Mouse (Mus musculus) embryonic facial prominence, embryonic 10.5 days (tissue): ENCODE data around the gene Ikzf1. TPM values are rescaled to one million over a fixed set of nuclear protein-coding genes. Genes with fewer than 3 reads are reported as not detected.
A peak's percentile ranks its signal among the peaks of the same experiment; 100 is the strongest.

Experiments
- DNase-seq: peaks from one replicate; pipeline ENCODE4 v3.0.0-alpha.2; 2017; ENCODE audit warnings: low spot score
- H3K27ac ChIP-seq: fragments of 300-500 bp; sonication (generic); replicated peaks from 2 replicates; pipeline ENCODE4 v1.5.1; 2016; ENCODE audit warnings: mild to moderate bottlenecking
- H3K27me3 ChIP-seq: fragments of 300-500 bp; sonication (generic); replicated peaks from 2 replicates; pipeline ENCODE4 v1.6.1; 2016; ENCODE audit warnings: low read depth, mild to moderate bottlenecking; ENCODE audit not compliant: poor library complexity, severe bottlenecking
- H3K36me3 ChIP-seq: fragments of 300-500 bp; sonication (generic); replicated peaks from 2 replicates; pipeline ENCODE4 v1.6.1; 2016; ENCODE audit warnings: mild to moderate bottlenecking, moderate library complexity
- H3K4me1 ChIP-seq: fragments of 300-500 bp; sonication (generic); 2 replicates; pipeline ENCODE4 v1.6.1; 2016
- H3K4me3 ChIP-seq: fragments of 300-500 bp; sonication (generic); 2 replicates; pipeline ENCODE4 v1.5.1; 2016; ENCODE audit warnings: mild to moderate bottlenecking, moderate library complexity
- H3K9me3 ChIP-seq: fragments of 300-500 bp; sonication (generic); 2 replicates; pipeline ENCODE4 v1.6.1; 2016; ENCODE audit warnings: mild to moderate bottlenecking
- WGBS: fragments of 180-500 bp; shearing (Covaris S2); methylation state at CpG from one replicate; pipeline ENCODE4 v1.1.7; 2016; 5-methylcytosine and 5-hydroxymethylcytosine counted together
- polyA plus RNA-seq: library from polyadenylated mRNA; unstranded; fragments of >200 nt; fragmentation: Nextera tagmentation; extraction: Ambion mirVana; gene quantifications from 2 replicates; pipeline ENCODE4 v1.2.1, GENCODE M21; 2016

The Ikzf1 gene
- 2.2 and 3.1 TPM in 2 replicates for polyA plus RNA-seq

GRCm38 (mm10) chr11:11684930-11685852, at the start of gene Ikzf1:
Gene Ikzf1 (plus strand): TSS chr11:11685003.
- peak within 1 kb of the TSS; percentile 77 for H3K27ac ChIP-seq
- peaks cover 18% of the 10 kb centered on the region for H3K4me1 ChIP-seq
- peak; percentile 52 for DNase-seq
- no peaks in the 10 kb centered on the region for H3K9me3 ChIP-seq
- under 1% methylated on average over 100 of the region's 100 CpGs for WGBS
- peaks cover 81% of the 10 kb centered on the region for H3K27me3 ChIP-seq
- H3K4me3 ChIP-seq, result peak within 1 kb of the TSS; percentile 76
- no peaks in the 10 kb centered on the region for H3K36me3 ChIP-seq

GRCm38 (mm10) chr11:11644303-11644702, 40.5 kb upstream of the Ikzf1 start:
- Histone ChIP-seq H3K4me3 (no peak overlapping the region), H3K27me3 (no peaks in the 10 kb centered on the region), H3K27ac (no peak overlapping the region), H3K4me1 (no peaks in the 10 kb centered on the region), H3K36me3 (no peaks in the 10 kb centered on the region), H3K9me3 (no peaks in the 10 kb centered on the region)
- DNase-seq, result no peak

- Histone ChIP-seq H3K36me3 (no peaks in the 10 kb centered on the region), H3K4me1 (no peaks in the 10 kb centered on the region), H3K4me3 (no peak overlapping the region), H3K27ac (no peak overlapping the region), H3K9me3 (no peaks in the 10 kb centered on the region), H3K27me3 (no peaks in the 10 kb centered on the region)
- DNase-seq, result no peak
- WGBS, result 87% methylated on average over 3 of the region's 3 CpGs
These were observed 28.4 kb upstream of the Ikzf1 start for GRCm38 (mm10) chr11:11656388-11656787.

GRCm38 (mm10) chr11:11656995-11657530, 27.7 kb upstream of the Ikzf1 start:
- Histone ChIP-seq H3K4me3 (no peak overlapping the region), H3K4me1 (no peaks in the 10 kb centered on the region), H3K36me3 (no peaks in the 10 kb centered on the region), H3K9me3 (no peaks in the 10 kb centered on the region), H3K27me3 (no peaks in the 10 kb centered on the region), H3K27ac (no peak overlapping the region)
- whole genome bisulfite sequencing, result 76% methylated on average over 5 of the region's 5 CpGs
- no peak for DNase-seq

- Histone ChIP-seq H3K36me3 (no peaks in the 10 kb centered on the region), H3K27me3 (no peaks in the 10 kb centered on the region), H3K9me3 (no peaks in the 10 kb centered on the region), H3K4me3 (no peak overlapping the region), H3K27ac (no peak overlapping the region), H3K4me1 (no peaks in the 10 kb centered on the region)
- 92% methylated on average over 4 of the region's 4 CpGs for WGBS
- DNase-seq, result no peak
These were observed 27.2 kb upstream of the Ikzf1 start for GRCm38 (mm10) chr11:11657634-11658033.

GRCm38 (mm10) chr11:11658834-11659233, 26.0 kb upstream of the Ikzf1 start:
- no peak for DNase-seq
- no peaks in the 10 kb centered on the region for H3K9me3 ChIP-seq
- H3K4me3 ChIP-seq, result no peak overlapping the region
- no peaks in the 10 kb centered on the region for H3K36me3 ChIP-seq
- H3K4me1 ChIP-seq, result no peaks in the 10 kb centered on the region
- no peaks in the 10 kb centered on the region for H3K27me3 ChIP-seq
- H3K27ac ChIP-seq, result no peak overlapping the region
- 77% methylated on average over 4 of the region's 4 CpGs for WGBS

GRCm38 (mm10) chr11:11660651-11661050, 24.2 kb upstream of the Ikzf1 start:
- no peak for DNase-seq
- 85% methylated on average over 4 of the region's 4 CpGs for whole genome bisulfite sequencing

GRCm38 (mm10) chr11:11667254-11667921, 17.4 kb upstream of the Ikzf1 start:
- DNase-seq, result no peak
- H3K27me3 ChIP-seq, result no peaks in the 10 kb centered on the region
- no peak overlapping the region for H3K4me3 ChIP-seq
- 83% methylated on average over 4 of the region's 4 CpGs for WGBS
- H3K27ac ChIP-seq, result no peak overlapping the region
- no peaks in the 10 kb centered on the region for H3K4me1 ChIP-seq
- H3K36me3 ChIP-seq, result no peaks in the 10 kb centered on the region
- H3K9me3 ChIP-seq, result no peaks in the 10 kb centered on the region

More at GRCm38 (mm10) chr11:11660651-11661050, 24.2 kb upstream of the Ikzf1 start:
- H3K4me3 ChIP-seq, result no peak overlapping the region
- H3K4me1 ChIP-seq, result no peaks in the 10 kb centered on the region
- H3K27me3 ChIP-seq, result no peaks in the 10 kb centered on the region
- no peak overlapping the region for H3K27ac ChIP-seq
- H3K36me3 ChIP-seq, result no peaks in the 10 kb centered on the region
- H3K9me3 ChIP-seq, result no peaks in the 10 kb centered on the region

GRCm38 (mm10) chr11:11667922-11668290, 16.9 kb upstream of the Ikzf1 start:
- Histone ChIP-seq H3K4me3 (no peak overlapping the region), H3K27me3 (no peaks in the 10 kb centered on the region), H3K9me3 (no peaks in the 10 kb centered on the region), H3K27ac (no peak overlapping the region), H3K4me1 (no peaks in the 10 kb centered on the region), H3K36me3 (no peaks in the 10 kb centered on the region)
- WGBS, result 92% methylated on average over 3 of the region's 3 CpGs
- no peak for DNase-seq

GRCm38 (mm10) chr11:11672974-11673373, 11.8 kb upstream of the Ikzf1 start:
- no peaks in the 10 kb centered on the region for H3K4me1 ChIP-seq
- H3K27ac ChIP-seq, result no peak overlapping the region
- H3K4me3 ChIP-seq, result no peak overlapping the region
- 73% methylated on average over 4 of the region's 4 CpGs for WGBS
- no peaks in the 10 kb centered on the region for H3K36me3 ChIP-seq
- no peaks in the 10 kb centered on the region for H3K9me3 ChIP-seq
- no peaks in the 10 kb centered on the region for H3K27me3 ChIP-seq
- no peak for DNase-seq

- Histone ChIP-seq H3K27me3 (no peaks in the 10 kb centered on the region; the same call in 1 of the 2 replicates), H3K27ac (no peak overlapping the region)
- no peak for DNase-seq
These were observed 9.7 kb upstream of the Ikzf1 start for GRCm38 (mm10) chr11:11675063-11675462.

GRCm38 (mm10) chr11:11676068-11676741, 8.6 kb upstream of the Ikzf1 start:
- no peak overlapping the region for H3K4me3 ChIP-seq
- no peaks in the 10 kb centered on the region; the same call in 1 of the 2 replicates for H3K27me3 ChIP-seq
- no peaks in the 10 kb centered on the region for H3K36me3 ChIP-seq
- H3K4me1 ChIP-seq, result no peaks in the 10 kb centered on the region
- 89% methylated on average over 9 of the region's 9 CpGs for WGBS
- DNase-seq, result no peak
- H3K9me3 ChIP-seq, result no peaks in the 10 kb centered on the region
- no peak overlapping the region for H3K27ac ChIP-seq

More at GRCm38 (mm10) chr11:11675063-11675462, 9.7 kb upstream of the Ikzf1 start:
- no peaks in the 10 kb centered on the region for H3K36me3 ChIP-seq
- H3K9me3 ChIP-seq, result no peaks in the 10 kb centered on the region
- no peaks in the 10 kb centered on the region for H3K4me1 ChIP-seq
- H3K4me3 ChIP-seq, result no peak overlapping the region
